Mouse (Mus musculus): Measurements from ENCODE around the gene Slc9a9. TPM values are rescaled to one million over a fixed set of nuclear protein-coding genes. Genes with fewer than 3 reads are reported as not detected.

Gene Slc9a9
- total and polyA plus RNA-seq, 3 experiments: 0.46 to 0.71 TPM; not detected in 1

- H3K9ac ChIP-seq (ENCODE audit: control insufficient read depth, low read depth, low read length, poor library complexity, severe bottlenecking): no peak overlapping the region
- DNase-seq (ENCODE audit: low read depth, low spot score): no peak
- H3K36me3 ChIP-seq (ENCODE audit: control insufficient read depth in 1 of 2, insufficient read depth in 2 of 2, low read length in 2 of 2): peaks cover 0 to 6% of the 10 kb centered on the region in 2 experiments; a peak in 2 of 4 replicates
- H3K27me3 ChIP-seq (ENCODE audit: control insufficient read depth in 1 of 2, insufficient read depth in 2 of 2, low read length in 2 of 2): no peaks in the 10 kb centered on the region
- no peak overlapping the region for H3K27ac ChIP-seq (ENCODE audit: control insufficient read depth, low read depth, low read length)
- no peak overlapping the region for H3K4me3 ChIP-seq (ENCODE audit: control insufficient read depth in 1 of 2, insufficient read depth in 1 of 2, low read depth in 2 of 2, low read length in 2 of 2)
- H3K4me1 ChIP-seq (ENCODE audit: control insufficient read depth in 1 of 2, insufficient read depth in 2 of 2, low read length in 2 of 2): peaks cover 7 to 12% of the 10 kb centered on the region in 2 experiments; a peak in 3 of 4 replicates
- no peaks in the 10 kb centered on the region for H3K9me3 ChIP-seq (replicated peaks; ENCODE audit: insufficient read depth, low read length)
- TF ChIP-seq GABPA (IDR thresholded peaks at IDR 0.05; ENCODE audit: low read depth, low read length) (no peak), POLR2AphosphoS2 (IDR thresholded peaks at IDR 0.05; ENCODE audit: low read length) (no peak), GATA1 (IDR thresholded peaks at IDR 0.05; ENCODE audit: low read depth, low read length) (no peak), NELFE (IDR thresholded peaks at IDR 0.05; ENCODE audit: low read depth, low read length) (no peak), USF2 (IDR thresholded peaks at IDR 0.05; ENCODE audit: borderline replicate concordance in 1 of 2, insufficient read depth in 1 of 2, low read depth in 1 of 2, low read length in 2 of 2) (no peak), ETS1 (IDR thresholded peaks at IDR 0.05; ENCODE audit: low read depth, low read length) (no peak), KAT2A (conservative IDR thresholded peaks at IDR 0.05; ENCODE audit: low read depth, low read length) (no peak), SIN3A (IDR thresholded peaks at IDR 0.05; ENCODE audit: low read length) (no peak), RAD21 (IDR thresholded peaks at IDR 0.05; ENCODE audit: low read depth, low read length) (no peak), MEF2A (IDR thresholded peaks at IDR 0.05; ENCODE audit: extremely low read depth, insufficient replicate concordance, low read depth, low read length, poor library complexity, severe bottlenecking) (no peak), RCOR1 (IDR thresholded peaks at IDR 0.05; ENCODE audit: low read depth, low read length) (no peak), NRF1 (IDR thresholded peaks at IDR 0.05; ENCODE audit: insufficient read depth, low read depth, low read length, poor library complexity, severe bottlenecking) (no peak)
- H3K79me2 ChIP-seq (ENCODE audit: control insufficient read depth, insufficient read depth, low read length, poor library complexity): no peaks in the 10 kb centered on the region
Observed at GRCm38 (mm10) chr9:94701193-94701869, 31.6 kb downstream of the Slc9a9 start.

DNA sequence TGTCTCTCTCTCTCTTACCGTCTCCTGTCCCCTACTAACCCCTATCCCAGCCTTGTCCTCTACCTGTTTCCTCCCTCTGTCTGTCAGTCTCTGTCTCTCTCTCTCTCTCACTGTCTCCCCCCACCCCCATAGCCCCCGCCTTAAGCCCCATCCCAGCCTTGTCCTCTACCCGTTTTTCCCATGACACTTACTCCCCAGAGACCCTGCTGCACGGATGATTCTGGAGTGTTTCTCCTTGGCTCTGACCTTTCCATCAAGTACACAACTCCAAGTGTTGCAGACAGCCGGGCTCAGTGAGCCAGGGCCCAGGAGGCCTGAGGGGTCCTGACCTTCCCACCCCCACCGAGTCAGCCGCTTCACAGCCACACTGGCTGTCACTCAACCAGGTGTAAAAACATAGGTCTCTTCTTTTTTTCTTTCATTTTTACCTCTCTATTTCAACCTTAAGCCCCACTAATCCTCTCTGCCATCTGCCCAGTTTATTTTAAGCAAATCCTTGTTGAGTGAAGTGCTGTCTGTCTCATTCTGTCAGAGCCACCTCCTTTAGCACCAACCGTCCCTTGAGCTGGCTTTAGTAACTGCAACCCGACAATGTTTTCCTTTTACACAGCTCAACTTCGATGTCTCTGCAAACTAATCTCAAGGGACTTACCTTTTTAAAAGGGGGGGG lies 32.4 kb downstream of the Slc9a9 start:
- no peak overlapping the region for H3K9ac ChIP-seq (ENCODE audit: control insufficient read depth, low read depth, low read length, poor library complexity, severe bottlenecking)
- no peak overlapping the region for H3K4me3 ChIP-seq (ENCODE audit: control insufficient read depth in 1 of 2, insufficient read depth in 1 of 2, low read depth in 2 of 2, low read length in 2 of 2)
- H3K27me3 ChIP-seq (ENCODE audit: control insufficient read depth in 1 of 2, insufficient read depth in 2 of 2, low read length in 2 of 2): no peaks in the 10 kb centered on the region
- H3K4me1 ChIP-seq (ENCODE audit: control insufficient read depth in 1 of 2, insufficient read depth in 2 of 2, low read length in 2 of 2): peaks cover 4 to 5% of the 10 kb centered on the region in 2 experiments; a peak in 3 of 4 replicates
- no peak overlapping the region for H3K27ac ChIP-seq (ENCODE audit: control insufficient read depth, low read depth, low read length)
- DNase-seq (ENCODE audit: low read depth, low spot score): no peak
- peaks cover 0 to under 1% of the 10 kb centered on the region in 2 experiments; a peak in 1 of 4 replicates for H3K36me3 ChIP-seq (ENCODE audit: control insufficient read depth in 1 of 2, insufficient read depth in 2 of 2, low read length in 2 of 2)
- no peaks in the 10 kb centered on the region for H3K9me3 ChIP-seq (replicated peaks; ENCODE audit: insufficient read depth, low read length)
- H3K79me2 ChIP-seq (ENCODE audit: control insufficient read depth, insufficient read depth, low read length, poor library complexity): no peaks in the 10 kb centered on the region
- no peak for TF ChIP-seq TCF12 (IDR thresholded peaks at IDR 0.05; ENCODE audit: low read depth, low read length)
- no peak for TF ChIP-seq MYB (IDR thresholded peaks at IDR 0.05; ENCODE audit: low read depth, low read length)
- no peak for TF ChIP-seq MAX (IDR thresholded peaks at IDR 0.05; ENCODE audit: low read length)
- no peak for TF ChIP-seq ETS1 (IDR thresholded peaks at IDR 0.05; ENCODE audit: low read depth, low read length)
- TF ChIP-seq USF1 (IDR thresholded peaks at IDR 0.05; ENCODE audit: low read depth, low read length): no peak

Data from MEL (cell line).